Mouse (Mus musculus) neural tube, embryonic 11.5 days (tissue): Measurements from ENCODE around the gene Gm20388. TPM values are rescaled to one million over a fixed set of nuclear protein-coding genes. Genes with fewer than 3 reads are reported as not detected.
A peak's percentile ranks its signal among the peaks of the same experiment; 100 is the strongest.
"Not testable (repeated sequence)": the region's sequence is repeated elsewhere in the genome, so short reads cannot be mapped to it uniquely, and the experiment has no call there.

Experiments
- ATAC-seq: fragments of 200-750 bp; cut with Nextera tagmentation; 2 replicates; pipeline ENCODE4 v1.8.0; 2017; ENCODE audit warnings: moderate number of reproducible peaks, mild to moderate bottlenecking, moderate TSS enrichment, moderate library complexity; ENCODE audit not compliant: insufficient read depth, low FRiP score, low TSS enrichment
- DNase-seq: peaks from one replicate; pipeline ENCODE4 v3.0.0-alpha.2; 2015; ENCODE audit warnings: low spot score
- H3K27ac ChIP-seq: fragments of 300-500 bp; sonication (generic); 2 replicates; pipeline ENCODE4 v1.5.1; 2014; ENCODE audit warnings: low read depth, mild to moderate bottlenecking, low read length
- H3K27me3 ChIP-seq: fragments of 300-500 bp; sonication (generic); 2 replicates; pipeline ENCODE4 v1.6.1; 2014; ENCODE audit warnings: mild to moderate bottlenecking, low read length, mixed read lengths; ENCODE audit not compliant: control insufficient read depth, insufficient read depth
- H3K36me3 ChIP-seq: fragments of 300-500 bp; sonication (generic); 2 replicates; pipeline ENCODE4 v1.6.1; 2014; ENCODE audit warnings: mild to moderate bottlenecking, low read length, moderate library complexity, mixed read lengths; ENCODE audit not compliant: control insufficient read depth, insufficient read depth
- H3K4me1 ChIP-seq: fragments of 300-500 bp; sonication (generic); 2 replicates; pipeline ENCODE4 v1.6.1; 2014; ENCODE audit warnings: low read length, mixed read lengths; ENCODE audit not compliant: control insufficient read depth, insufficient read depth
- H3K4me2 ChIP-seq: fragments of 300-500 bp; sonication (generic); 2 replicates; pipeline ENCODE4 v1.6.1; 2014; ENCODE audit warnings: low read depth, mild to moderate bottlenecking, moderate library complexity
- H3K4me3 ChIP-seq: fragments of 300-500 bp; sonication (generic); 2 replicates; pipeline ENCODE4 v1.5.1; 2014; ENCODE audit warnings: low read depth, low read length
- H3K9ac ChIP-seq: fragments of 300-500 bp; sonication (generic); 2 replicates; pipeline ENCODE4 v1.6.1; 2014; ENCODE audit warnings: mild to moderate bottlenecking, low read length
- H3K9me3 ChIP-seq: fragments of 300-500 bp; sonication (generic); 2 replicates; pipeline ENCODE4 v1.6.1; 2016; ENCODE audit warnings: low read length; ENCODE audit not compliant: control insufficient read depth
- WGBS: fragments of 180-500 bp; shearing (Covaris S2); extraction: QIAGEN DNeasy Blood & Tissue Kit; methylation state at CpG from one replicate; pipeline ENCODE4 v1.1.7; 2014; 5-methylcytosine and 5-hydroxymethylcytosine counted together
- polyA plus RNA-seq: library from polyadenylated mRNA; unstranded; fragments of >200 nt; fragmentation: Nextera tagmentation; extraction: Ambion mirVana; gene quantifications from 2 replicates; pipeline ENCODE4 v1.2.1, GENCODE M21; 2014

Gene Gm20388
- polyA plus RNA-seq, 1 experiment from 2014 or later: not detected

DNA sequence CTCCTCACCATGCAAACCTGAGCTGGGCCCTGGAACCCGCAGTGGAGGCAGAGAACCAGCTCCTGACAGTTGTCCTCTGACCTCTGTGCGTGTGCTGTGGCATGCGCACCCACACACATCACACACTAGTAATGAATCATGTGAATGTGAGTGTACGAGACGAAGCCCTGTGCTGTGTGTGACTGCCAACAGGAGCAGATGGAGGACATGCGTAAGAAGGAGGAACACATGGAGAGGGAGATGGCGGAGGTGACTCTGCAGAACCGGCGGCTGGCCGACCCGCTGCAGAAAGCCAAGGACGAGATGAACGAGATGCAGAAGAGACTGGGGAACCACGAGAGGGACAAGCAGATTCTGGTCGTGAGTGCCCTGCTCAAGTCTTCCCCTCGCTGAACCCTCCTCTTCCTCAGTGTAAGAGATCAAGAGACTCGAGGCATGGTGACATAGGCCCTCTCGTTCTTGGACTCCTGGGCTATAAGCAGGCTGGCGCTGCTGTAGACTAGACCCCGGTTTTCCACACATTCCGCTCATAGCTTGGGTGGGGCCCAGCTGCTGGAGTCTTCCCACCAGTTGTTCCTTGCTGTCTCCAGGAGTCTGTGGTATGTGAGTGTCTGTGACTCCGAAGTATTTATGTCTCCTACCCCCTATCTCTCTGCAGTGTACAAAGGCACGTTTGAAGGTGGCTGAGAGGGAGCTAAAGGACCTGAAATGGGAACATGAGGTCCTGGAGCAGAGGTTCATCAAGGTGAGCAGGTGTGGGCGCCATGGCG is 3617.3 kb downstream of the Gm20388 start:
- H3K36me3 ChIP-seq: peaks cover 41% of the 10 kb centered on the region
- H3K4me3 ChIP-seq: no peak overlapping the region
- H3K27me3 ChIP-seq: no peaks in the 10 kb centered on the region
- no peak for DNase-seq
- H3K9ac ChIP-seq: no peak overlapping the region
- no peak for ATAC-seq
- no peak overlapping the region for H3K4me2 ChIP-seq
- 0 out of 2 replicates have a peak overlapping the region, but pooled peaks have one; percentile 8 for H3K27ac ChIP-seq
- 95% methylated on average over 25 of the region's 25 CpGs for whole genome bisulfite sequencing
- no peaks in the 10 kb centered on the region for H3K9me3 ChIP-seq
- H3K4me1 ChIP-seq: no peaks in the 10 kb centered on the region

DNA sequence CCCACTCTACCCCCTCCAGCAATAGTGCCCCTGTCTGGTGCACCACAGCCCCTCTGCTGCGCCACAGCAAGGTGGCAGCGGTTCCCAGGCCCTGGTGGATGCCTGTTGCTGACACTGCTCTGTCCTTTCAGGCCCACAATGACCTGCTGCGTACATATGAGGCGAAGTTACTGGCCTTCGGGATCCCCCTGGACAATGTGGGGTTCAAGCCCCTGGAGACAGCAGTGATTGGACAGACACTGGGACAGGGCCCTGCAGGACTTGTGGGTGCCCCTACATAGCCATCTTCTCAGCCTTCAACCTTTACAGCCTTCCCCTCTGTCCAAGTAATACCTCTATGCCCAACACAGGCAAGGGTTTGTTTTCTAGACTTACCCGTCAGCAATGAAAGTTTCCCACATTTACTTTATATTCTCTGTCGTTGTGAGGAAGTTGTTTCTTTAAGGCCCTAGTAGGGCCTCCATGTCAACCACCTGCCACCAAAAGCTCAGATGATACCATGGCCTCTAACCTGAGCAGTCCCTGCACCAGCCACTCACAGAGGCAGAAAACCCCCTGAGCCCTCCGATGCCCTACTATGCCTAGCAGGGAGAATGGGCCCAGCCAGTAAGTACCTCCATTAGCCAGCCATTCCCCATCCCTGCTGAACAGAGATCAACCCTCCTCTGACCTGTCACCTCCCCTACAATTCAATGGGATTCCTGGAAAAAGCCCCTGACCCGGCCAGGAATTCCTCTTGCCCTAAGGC is 3625.8 kb downstream of the Gm20388 start:
- no peaks in the 10 kb centered on the region for H3K9me3 ChIP-seq
- no peak overlapping the region for H3K9ac ChIP-seq
- H3K27ac ChIP-seq: no peak overlapping the region
- DNase-seq (no peak), ATAC-seq (no peak)
- no peaks in the 10 kb centered on the region; the same call in 1 of the 2 replicates for H3K4me1 ChIP-seq
- H3K4me3 ChIP-seq: no peak overlapping the region
- peaks cover 24% of the 10 kb centered on the region for H3K36me3 ChIP-seq
- no peak overlapping the region for H3K4me2 ChIP-seq
- peaks cover 6% of the 10 kb centered on the region; the same call in 1 of the 2 replicates for H3K27me3 ChIP-seq
- 89% methylated on average over 9 of the region's 9 CpGs for WGBS

DNA sequence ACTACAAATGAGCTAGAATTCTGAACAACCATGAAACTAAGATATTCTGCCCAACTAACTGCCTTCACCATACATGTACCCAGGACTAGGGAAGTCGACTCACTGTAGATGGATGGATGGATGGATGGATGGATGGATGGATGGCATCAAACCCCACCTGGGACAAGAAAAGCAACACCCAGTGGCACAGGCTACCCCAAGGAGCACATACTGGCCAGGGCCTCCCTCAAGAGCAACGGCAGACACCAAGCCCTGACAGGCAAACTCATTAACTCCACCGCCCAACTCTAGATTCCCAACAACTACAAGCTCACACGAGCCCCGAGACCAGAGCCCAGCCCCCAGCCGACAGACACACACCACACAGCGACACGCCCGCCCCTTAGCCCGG is 3626.3 kb downstream of the Gm20388 start:
- no peaks in the 10 kb centered on the region; the same call in 1 of the 2 replicates for H3K4me1 ChIP-seq
- no peak overlapping the region for H3K4me2 ChIP-seq
- peaks cover 6% of the 10 kb centered on the region; the same call in 1 of the 2 replicates for H3K27me3 ChIP-seq
- no peaks in the 10 kb centered on the region for H3K9me3 ChIP-seq
- ATAC-seq (no peak), DNase-seq (no peak)
- no peak overlapping the region for H3K9ac ChIP-seq
- H3K4me3 ChIP-seq: no peak overlapping the region
- 15% methylated on average over 9 of the region's 10 CpGs for WGBS
- H3K36me3 ChIP-seq: peaks cover 19% of the 10 kb centered on the region
- H3K27ac ChIP-seq: no peak overlapping the region

DNA sequence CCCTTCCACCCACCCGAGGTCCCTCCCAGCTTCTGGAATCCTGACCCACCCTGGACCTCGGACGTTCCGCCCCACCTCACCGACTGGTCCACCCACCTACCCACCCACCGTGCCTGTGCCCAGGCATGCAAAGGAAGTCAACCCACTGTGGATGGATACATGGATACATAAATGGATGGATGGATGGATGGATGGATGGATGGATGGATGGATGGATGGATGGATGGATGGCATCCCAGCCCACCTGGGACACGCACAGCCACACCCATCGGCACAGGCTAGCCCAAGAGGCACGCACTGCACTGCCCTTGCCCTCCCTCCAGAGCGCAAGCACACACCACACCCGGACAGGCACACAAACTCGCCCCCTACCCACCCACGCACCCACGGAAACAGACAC is 3627.0 kb downstream of the Gm20388 start:
- not testable (repeated sequence) for H3K9ac ChIP-seq, H3K4me2 ChIP-seq, H3K4me1 ChIP-seq, DNase-seq, H3K4me3 ChIP-seq, ATAC-seq, H3K27ac ChIP-seq, H3K27me3 ChIP-seq, H3K9me3 ChIP-seq
- 59% methylated on average over 5 of the region's 14 CpGs for WGBS
- H3K36me3 ChIP-seq: peaks cover 13% of the 10 kb centered on the region

DNA sequence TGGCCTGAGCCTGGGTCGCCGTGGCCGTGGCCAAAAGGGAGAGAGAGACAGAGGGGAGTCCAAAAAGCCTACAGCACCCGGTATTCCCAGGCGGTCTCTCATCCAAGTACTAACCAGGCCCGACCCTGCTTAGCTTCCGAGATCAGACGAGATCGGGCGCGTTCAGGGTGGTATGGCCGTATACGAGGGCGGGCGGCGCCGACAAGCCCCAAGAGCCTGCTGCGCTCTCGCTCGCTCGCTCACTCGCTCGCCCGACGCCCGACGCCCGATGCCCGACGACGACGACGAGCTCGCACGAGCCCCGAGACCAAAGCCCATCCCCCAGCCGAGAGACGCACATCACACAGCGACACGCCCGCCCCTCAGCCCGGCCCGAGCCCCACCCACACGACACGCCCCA is 3653.6 kb downstream of the Gm20388 start:
- H3K27me3 ChIP-seq, H3K36me3 ChIP-seq, H3K4me3 ChIP-seq, H3K27ac ChIP-seq, ATAC-seq, H3K9ac ChIP-seq, H3K4me1 ChIP-seq, DNase-seq, H3K9me3 ChIP-seq, H3K4me2 ChIP-seq: not testable (repeated sequence)
- no CpG with 5 or more reads among the region's 45 CpGs for WGBS

DNA sequence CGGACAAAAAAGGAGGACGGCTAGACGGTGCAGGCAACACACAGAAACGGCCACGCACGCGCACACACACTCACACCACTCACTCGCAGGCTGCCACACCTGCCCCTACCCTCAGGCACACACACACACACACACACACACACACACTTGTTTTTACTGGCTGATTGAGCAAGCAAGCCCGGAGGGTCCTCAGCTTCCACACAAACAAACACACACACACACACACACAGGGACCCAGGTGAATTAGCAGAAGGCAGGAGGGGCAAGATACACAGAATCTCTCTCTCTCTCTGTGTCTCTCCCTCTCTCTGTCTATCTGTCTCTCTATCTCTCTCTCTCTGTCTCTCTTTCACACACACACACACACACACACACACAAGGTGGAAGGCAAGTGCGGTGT is 3664.7 kb downstream of the Gm20388 start:
- H3K4me2 ChIP-seq, ATAC-seq, DNase-seq, H3K36me3 ChIP-seq, H3K9ac ChIP-seq, H3K27ac ChIP-seq, H3K4me3 ChIP-seq, H3K4me1 ChIP-seq, H3K9me3 ChIP-seq, H3K27me3 ChIP-seq: not testable (repeated sequence)
- 63% methylated on average over 1 of the region's 10 CpGs for WGBS

DNA sequence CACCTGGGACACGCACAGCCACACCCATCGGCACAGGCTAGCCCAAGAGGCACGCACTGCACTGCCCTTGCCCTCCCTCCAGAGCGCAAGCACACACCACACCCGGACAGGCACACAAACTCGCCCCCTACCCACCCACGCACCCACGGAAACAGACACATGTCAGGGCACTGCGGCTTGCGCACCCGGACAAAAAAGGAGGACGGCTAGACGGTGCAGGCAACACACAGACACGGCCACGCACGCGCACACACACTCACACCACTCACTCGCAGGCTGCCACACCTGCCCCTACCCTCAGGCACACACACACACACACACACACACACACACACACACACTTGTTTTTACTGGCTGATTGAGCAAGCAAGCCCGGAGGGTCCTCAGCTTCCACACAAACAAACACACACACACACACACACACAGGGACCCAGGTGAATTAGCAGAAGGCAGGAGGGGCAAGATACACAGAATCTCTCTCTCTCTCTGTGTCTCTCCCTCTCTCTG is 3690.1 kb downstream of the Gm20388 start:
- not testable (repeated sequence) for ATAC-seq, H3K27me3 ChIP-seq, H3K9me3 ChIP-seq, H3K27ac ChIP-seq, H3K9ac ChIP-seq, H3K4me1 ChIP-seq, H3K36me3 ChIP-seq, DNase-seq, H3K4me3 ChIP-seq, H3K4me2 ChIP-seq
- WGBS: 82% methylated on average over 12 of the region's 19 CpGs

DNA sequence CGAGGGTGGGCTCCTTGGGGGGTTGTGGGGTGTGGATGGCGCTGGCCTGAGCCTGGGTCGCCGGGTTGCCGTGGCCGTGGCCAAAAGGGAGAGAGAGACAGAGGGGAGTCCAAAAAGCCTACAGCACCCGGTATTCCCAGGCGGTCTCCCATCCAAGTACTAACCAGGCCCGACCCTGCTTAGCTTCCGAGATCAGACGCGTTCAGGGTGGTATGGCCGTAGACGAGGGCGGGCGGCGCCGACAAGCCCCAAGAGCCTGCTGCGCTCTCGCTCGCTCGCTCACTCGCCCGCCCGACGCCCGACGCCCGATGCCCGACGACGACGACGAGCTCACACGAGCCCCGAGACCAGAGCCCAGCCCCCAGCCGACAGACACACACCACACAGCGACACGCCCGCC is 3690.8 kb downstream of the Gm20388 start:
- not testable (repeated sequence) for H3K27ac ChIP-seq, DNase-seq, ATAC-seq, H3K27me3 ChIP-seq, H3K4me1 ChIP-seq, H3K9me3 ChIP-seq, H3K36me3 ChIP-seq, H3K4me2 ChIP-seq, H3K4me3 ChIP-seq, H3K9ac ChIP-seq
- no CpG with 5 or more reads among the region's 40 CpGs for WGBS
